Mouse (Mus musculus) C2C12 (cell line): ENCODE results near the gene Tnfsf14. TPM values are rescaled to one million over a fixed set of nuclear protein-coding genes. Genes with fewer than 3 reads are reported as not detected.

Experiments used
- microRNA-seq: library from miRNA; unstranded; fragments of <30 nt; microRNA quantifications from one replicate; pipeline ENCODE4, GENCODE M21; 2019; ENCODE audit warnings: borderline microRNAs expressed
- polyA plus RNA-seq: library from polyadenylated mRNA; unstranded; fragments of >200 nt; fragmentation: generic; extraction: Trizol; gene quantifications from one replicate; pipeline ENCODE4 v1.2.1, GENCODE M21; 2012; ENCODE audit warnings: missing spikeins

The Tnfsf14 gene
- polyA plus RNA-seq, 1 experiment = not detected

Small RNAs within 50 kb of the gene (microRNA-seq; reads per million reads assigned to microRNA genes)
- not detected for gene Mir6978

Other genes starting within 250 kb of the Tnfsf14 start
- gene Acer1, start 212.1 kb downstream of the Tnfsf14 start, polyA plus RNA-seq = not detected
- 153 TPM for gene Clpp, start 203.9 kb downstream of the Tnfsf14 start, polyA plus RNA-seq
- 24.1 TPM for gene Alkbh7, start 196.8 kb downstream of the Tnfsf14 start, polyA plus RNA-seq
- 0.63 TPM for gene Pspn, start 194.2 kb downstream of the Tnfsf14 start, polyA plus RNA-seq
- gene Gtf2f1, start 182.9 kb downstream of the Tnfsf14 start, polyA plus RNA-seq = 76.8 TPM
- gene Gm17949, start 182.7 kb downstream of the Tnfsf14 start, polyA plus RNA-seq = not detected
- 68.5 TPM for gene Khsrp, start 162.7 kb downstream of the Tnfsf14 start, polyA plus RNA-seq
- gene Slc25a41, start 152.5 kb downstream of the Tnfsf14 start, polyA plus RNA-seq = not detected
- not detected for gene Crb3, start 135.1 kb downstream of the Tnfsf14 start, polyA plus RNA-seq
- gene Slc25a23, start 134.3 kb downstream of the Tnfsf14 start, polyA plus RNA-seq = 0.89 TPM
- not detected for gene Dennd1c, start 115.7 kb downstream of the Tnfsf14 start, polyA plus RNA-seq
- 0.18 TPM for gene Tubb4a, start 106.4 kb downstream of the Tnfsf14 start, polyA plus RNA-seq
- 11.8 TPM for gene Tnfsf9, start 88.9 kb downstream of the Tnfsf14 start, polyA plus RNA-seq
- not detected for gene Cd70, start 44.4 kb downstream of the Tnfsf14 start, polyA plus RNA-seq
- 0.01 TPM for gene C3, start 34.0 kb upstream of the Tnfsf14 start, polyA plus RNA-seq
- 24.7 TPM for gene Gpr108, start 54.3 kb upstream of the Tnfsf14 start, polyA plus RNA-seq
- gene Trip10, start 55.3 kb upstream of the Tnfsf14 start, polyA plus RNA-seq = 45.7 TPM
- not detected for gene Vav1, start 84.9 kb upstream of the Tnfsf14 start, polyA plus RNA-seq
- not detected for gene Adgre1, start 164.5 kb upstream of the Tnfsf14 start, polyA plus RNA-seq